Mouse (Mus musculus): ENCODE data around the gene Gm9049.
"Not testable (repeated sequence)": the region's sequence is repeated elsewhere in the genome, so short reads cannot be mapped to it uniquely, and the experiment has no call there.

Gene Gm9049

DNA sequence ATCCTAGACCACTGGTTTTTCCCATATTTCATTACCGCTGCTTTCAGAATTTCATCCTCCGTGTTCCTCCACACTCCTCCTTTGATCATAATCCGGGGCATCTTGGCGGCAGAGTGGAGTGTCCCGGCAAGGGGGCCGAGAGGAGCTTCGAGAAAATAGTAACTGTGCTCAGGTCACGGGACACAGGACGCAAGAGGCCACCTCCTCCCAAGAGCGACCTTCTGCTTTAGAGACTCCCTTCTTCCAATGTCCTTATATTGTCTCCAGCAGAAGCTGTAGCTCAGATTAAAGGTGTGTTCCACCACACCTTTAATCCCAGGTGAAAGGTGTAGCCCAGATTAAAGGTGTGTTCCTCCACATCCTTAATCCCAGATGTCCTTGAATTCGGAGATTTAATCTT is at the start of gene Gm9049:
TSS of gene Gm9049 (minus strand) at position 101 of the 400 bp plus-strand sequence.
- not testable (repeated sequence) for DNase-seq (ENCODE audit: extremely low spot score, low read depth, low spot score)

GRCm38 (mm10) chr10:118399917-118400316 is 46.0 kb upstream of the Gm9049 start:
- DNase-seq (ENCODE audit: extremely low spot score, low read depth, low spot score) = no peak

GRCm38 (mm10) chr10:118370443-118370842 is 16.5 kb upstream of the Gm9049 start:
- DNase-seq (ENCODE audit: extremely low spot score, low read depth, low spot score) = peak; percentile 60

GRCm38 (mm10) chr10:118369518-118369917 is 15.6 kb upstream of the Gm9049 start:
- DNase-seq (ENCODE audit: extremely low spot score, low read depth, low spot score) = no peak

DNA sequence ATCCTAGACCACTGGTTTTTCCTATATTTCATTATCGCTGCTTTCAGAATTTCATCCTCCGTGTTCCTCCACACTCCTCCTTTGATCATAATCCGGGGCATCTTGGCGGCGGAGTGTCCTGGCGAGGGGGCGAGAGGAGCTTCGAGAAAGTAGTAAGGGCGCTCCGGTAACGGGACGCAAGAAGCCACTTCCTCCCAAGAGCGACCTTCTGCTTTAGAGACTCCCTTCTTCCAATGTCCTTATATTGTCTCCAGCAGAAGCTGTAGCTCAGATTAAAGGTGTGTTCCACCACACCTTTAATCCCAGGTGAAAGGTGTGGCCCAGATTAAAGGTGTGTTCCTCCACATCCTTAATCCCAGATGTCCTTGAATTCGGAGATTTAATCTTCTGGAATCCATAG is 5.3 kb downstream of the Gm9049 start, which contains the start of gene Gm9048:
TSS of gene Gm9048 (minus strand) at position 101 of the 400 bp plus-strand sequence.
- not testable (repeated sequence) for DNase-seq (ENCODE audit: extremely low spot score, low read depth, low spot score)

DNA sequence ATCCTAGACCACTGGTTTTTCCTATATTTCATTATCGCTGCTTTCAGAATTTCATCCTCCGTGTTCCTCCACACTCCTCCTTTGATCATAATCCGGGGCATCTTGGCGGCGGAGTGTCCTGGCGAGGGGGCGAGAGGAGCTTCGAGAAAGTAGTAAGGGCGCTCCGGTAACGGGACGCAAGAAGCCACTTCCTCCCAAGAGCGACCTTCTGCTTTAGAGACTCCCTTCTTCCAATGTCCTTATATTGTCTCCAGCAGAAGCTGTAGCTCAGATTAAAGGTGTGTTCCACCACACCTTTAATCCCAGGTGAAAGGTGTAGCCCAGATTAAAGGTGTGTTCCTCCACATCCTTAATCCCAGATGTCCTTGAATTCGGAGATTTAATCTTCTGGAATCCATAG is 10.8 kb downstream of the Gm9049 start, which contains the start of gene Gm9046:
TSS of gene Gm9046 (minus strand) at position 101 of the 400 bp plus-strand sequence.
- not testable (repeated sequence) for DNase-seq (ENCODE audit: extremely low spot score, low read depth, low spot score)

GRCm38 (mm10) chr10:118337731-118338130 is 16.2 kb downstream of the Gm9049 start, which contains the start of gene Gm9045:
Gene Gm9045, minus strand, starts transcription at chr10:118337831.
- DNase-seq (ENCODE audit: extremely low spot score, low read depth, low spot score) = not testable (repeated sequence)

GRCm38 (mm10) chr10:118332308-118332707 is 21.6 kb downstream of the Gm9049 start, which contains the start of gene Gm9044:
Gene Gm9044, minus strand, starts transcription at chr10:118332408.
- not testable (repeated sequence) for DNase-seq (ENCODE audit: extremely low spot score, low read depth, low spot score)

- not testable (repeated sequence) for DNase-seq (ENCODE audit: extremely low spot score, low read depth, low spot score)
These were observed 27.0 kb downstream of the Gm9049 start, which contains the start of gene Gm9040 for GRCm38 (mm10) chr10:118326869-118327268. Gene Gm9040, minus strand, starts transcription at chr10:118326969.

- DNase-seq (ENCODE audit: extremely low spot score, low read depth, low spot score) = no peak
These were observed 34.9 kb downstream of the Gm9049 start for GRCm38 (mm10) chr10:118319024-118319423.

- not testable (repeated sequence) for DNase-seq (ENCODE audit: extremely low spot score, low read depth, low spot score)
These were observed 51.8 kb downstream of the Gm9049 start for GRCm38 (mm10) chr10:118302133-118302532.
